Mouse (Mus musculus) intestine, postnatal 0 days (tissue): ENCODE data around the gene Nol3. TPM values are rescaled to one million over a fixed set of nuclear protein-coding genes. Genes with fewer than 3 reads are reported as not detected.

ENCODE experiments used
- ATAC-seq: fragments of 200-750 bp; cut with Nextera tagmentation; 2 replicates; pipeline ENCODE4 v1.8.0; 2017; ENCODE audit warnings: mild to moderate bottlenecking, moderate TSS enrichment, moderate library complexity
- H3K27ac ChIP-seq: fragments of 300-500 bp; sonication (generic); 2 replicates; pipeline ENCODE4 v1.5.1; 2014; ENCODE audit warnings: mild to moderate bottlenecking, low read depth, low read length, moderate library complexity
- H3K27me3 ChIP-seq: fragments of 300-500 bp; sonication (generic); replicated peaks from 2 replicates; pipeline ENCODE4 v1.6.1; 2014; ENCODE audit warnings: low read length, mixed read lengths; ENCODE audit not compliant: control insufficient read depth, insufficient read depth
- H3K36me3 ChIP-seq: fragments of 300-500 bp; sonication (generic); 2 replicates; pipeline ENCODE4 v1.6.1; 2014; ENCODE audit warnings: mild to moderate bottlenecking, moderate library complexity; ENCODE audit not compliant: control insufficient read depth, insufficient read depth
- H3K4me1 ChIP-seq: fragments of 300-500 bp; sonication (generic); replicated peaks from 2 replicates; pipeline ENCODE4 v1.6.1; 2014; ENCODE audit warnings: antibody characterized with exemption, low read length, mixed read lengths; ENCODE audit not compliant: control insufficient read depth, insufficient read depth
- H3K4me2 ChIP-seq: fragments of 300-500 bp; sonication (generic); replicated peaks from 2 replicates; pipeline ENCODE4 v1.6.1; 2014; ENCODE audit warnings: low read depth, mild to moderate bottlenecking, moderate library complexity
- H3K4me3 ChIP-seq: fragments of 300-500 bp; sonication (generic); 2 replicates; pipeline ENCODE4 v1.5.1; 2014; ENCODE audit warnings: low read depth, low read length
- H3K9ac ChIP-seq: fragments of 300-500 bp; sonication (generic); 2 replicates; pipeline ENCODE4 v1.6.1; 2014; ENCODE audit warnings: mild to moderate bottlenecking, low read depth, low read length
- H3K9me3 ChIP-seq: fragments of 300-500 bp; sonication (generic); 2 replicates; pipeline ENCODE4 v1.6.1; 2016; ENCODE audit warnings: mixed run types; ENCODE audit not compliant: control insufficient read depth
- CTCF ChIP-seq: sonication (generic); IDR thresholded peaks from 2 replicates; pipeline ENCODE4 v1.5.1; 2016; ENCODE audit warnings: low read depth, mild to moderate bottlenecking, control low read depth, antibody characterized with exemption, moderate library complexity
- WGBS: fragments of 180-500 bp; shearing (Covaris S2); extraction: QIAGEN DNeasy Blood & Tissue Kit; methylation state at CpG from one replicate; pipeline ENCODE4 v1.1.7; 2014; 5-methylcytosine and 5-hydroxymethylcytosine counted together
- polyA plus RNA-seq: library from polyadenylated mRNA; unstranded; fragments of >200 nt; fragmentation: Nextera tagmentation; extraction: Ambion mirVana; gene quantifications from 2 replicates; pipeline ENCODE4 v1.2.1, GENCODE M21; 2015

Gene Nol3
- polyA plus RNA-seq, 1 experiment from 2014 or later: 0.76 TPM

DNA sequence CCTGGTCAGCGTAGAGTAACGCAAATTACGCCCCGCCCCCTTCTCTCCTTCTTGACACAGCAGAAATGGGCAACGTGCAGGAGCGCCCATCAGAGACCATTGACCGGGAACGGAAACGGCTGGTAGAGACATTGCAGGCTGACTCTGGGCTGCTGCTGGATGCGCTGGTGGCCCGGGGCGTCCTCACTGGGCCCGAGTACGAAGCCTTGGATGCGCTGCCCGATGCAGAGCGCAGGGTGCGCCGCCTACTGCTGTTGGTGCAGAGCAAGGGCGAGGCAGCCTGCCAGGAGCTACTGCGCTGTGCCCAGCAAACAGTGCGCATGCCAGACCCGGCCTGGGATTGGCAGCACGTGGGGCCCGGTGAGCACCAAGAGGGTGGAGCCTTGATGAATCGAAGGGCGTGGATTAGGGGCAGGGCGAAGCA lies 3.0 kb downstream of the Nol3 start:
- Histone ChIP-seq H3K27me3 (peaks cover 46% of the 10 kb centered on the region), H3K4me3 (peak overlapping the region; percentile 27), H3K9ac (no peak overlapping the region), H3K9me3 (no peaks in the 10 kb centered on the region), H3K4me2 (peak overlapping the region; percentile 55), H3K36me3 (no peaks in the 10 kb centered on the region), H3K4me1 (peaks cover 9% of the 10 kb centered on the region), H3K27ac (no peak overlapping the region)
- ATAC-seq: peak; percentile 68
- WGBS: 2% methylated on average over 28 of the region's 28 CpGs
- peak; percentile 65 for TF ChIP-seq CTCF

DNA sequence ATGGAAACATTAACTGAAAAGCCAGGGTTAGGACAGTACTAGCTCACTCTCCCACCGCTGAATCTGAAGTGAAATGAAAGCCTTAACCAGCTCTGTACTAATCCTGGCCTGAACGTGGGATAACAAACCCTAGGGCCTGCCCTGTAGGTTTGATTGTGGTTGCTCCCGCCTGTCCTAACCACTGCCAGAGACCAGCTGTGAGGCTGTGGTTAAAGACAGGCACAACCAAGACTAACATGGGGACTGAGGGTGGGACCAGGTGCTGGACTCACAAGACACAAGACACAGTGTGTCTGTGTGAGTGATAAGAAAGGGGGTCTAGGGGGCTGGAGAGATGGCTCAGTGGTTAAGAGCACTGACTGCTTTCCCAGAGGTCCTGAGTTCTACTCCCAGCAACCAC lies 4.6 kb downstream of the Nol3 start:
- TF ChIP-seq CTCF: no peak
- 85% methylated on average over 3 of the region's 3 CpGs for WGBS

DNA sequence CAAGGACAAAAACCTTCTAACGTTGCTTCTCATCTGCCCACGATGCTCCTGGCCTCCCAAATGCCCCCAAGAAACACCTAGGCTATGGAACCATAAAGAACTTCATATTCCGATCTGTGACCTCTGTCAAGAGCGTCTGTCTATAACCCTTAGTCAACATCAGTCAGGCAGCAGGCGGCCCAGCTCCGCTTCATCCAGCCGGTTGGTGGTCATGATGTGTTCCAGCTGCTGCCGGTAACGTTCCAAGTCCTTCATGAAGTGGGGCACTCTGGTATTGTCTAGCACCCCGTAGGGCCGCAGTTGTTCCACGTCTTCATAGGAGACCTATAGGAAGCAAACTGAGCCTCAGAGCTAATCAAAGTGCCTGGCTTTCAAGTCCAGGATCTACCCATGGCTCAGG lies 5.9 kb downstream of the Nol3 start:
- Histone ChIP-seq H3K4me2 (no peak overlapping the region), H3K9ac (no peak overlapping the region), H3K27ac (no peak overlapping the region), H3K9me3 (no peaks in the 10 kb centered on the region), H3K27me3 (peaks cover 23% of the 10 kb centered on the region), H3K4me3 (no peak overlapping the region), H3K4me1 (no peaks in the 10 kb centered on the region; the same call in 1 of the 2 replicates), H3K36me3 (no peaks in the 10 kb centered on the region)
- 86% methylated on average over 12 of the region's 12 CpGs for WGBS
- no peak for ATAC-seq
- TF ChIP-seq CTCF: no peak

More for the DNA sequence above, 4.6 kb downstream of the Nol3 start:
- ATAC-seq: no peak
- Histone ChIP-seq H3K9me3 (no peaks in the 10 kb centered on the region), H3K4me3 (no peak overlapping the region), H3K9ac (no peak overlapping the region), H3K36me3 (no peaks in the 10 kb centered on the region), H3K4me2 (no peak overlapping the region), H3K4me1 (peaks cover 9% of the 10 kb centered on the region), H3K27ac (no peak overlapping the region), H3K27me3 (peaks cover 31% of the 10 kb centered on the region)

DNA sequence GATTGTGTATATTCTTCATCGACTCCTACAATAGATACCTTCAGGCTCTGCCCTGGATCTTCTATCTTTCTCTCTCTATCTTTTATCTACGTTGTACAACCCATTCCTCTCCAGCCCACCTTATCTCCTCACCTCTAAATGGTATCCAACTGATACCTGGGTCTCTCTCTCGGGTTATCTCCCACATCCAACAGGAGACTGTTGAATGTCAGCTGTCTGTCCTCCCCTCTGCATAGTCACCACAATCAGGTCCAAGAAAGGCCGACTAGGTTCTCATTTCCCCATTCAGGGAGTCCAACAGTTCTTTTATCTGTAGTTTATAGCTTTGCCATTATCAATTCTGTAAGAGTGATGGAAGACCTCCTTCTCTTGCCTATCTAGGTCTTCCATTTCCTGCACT lies 6.3 kb downstream of the Nol3 start:
- TF ChIP-seq CTCF: no peak
- no peaks in the 10 kb centered on the region for H3K9me3 ChIP-seq
- H3K4me1 ChIP-seq: no peaks in the 10 kb centered on the region; the same call in 1 of the 2 replicates
- H3K9ac ChIP-seq: no peak overlapping the region
- H3K36me3 ChIP-seq: no peaks in the 10 kb centered on the region
- no peak overlapping the region for H3K27ac ChIP-seq
- no peak overlapping the region for H3K4me3 ChIP-seq
- H3K27me3 ChIP-seq: peaks cover 19% of the 10 kb centered on the region
- H3K4me2 ChIP-seq: no peak overlapping the region
- 83% methylated on average over 4 of the region's 4 CpGs for WGBS
- no peak for ATAC-seq

DNA sequence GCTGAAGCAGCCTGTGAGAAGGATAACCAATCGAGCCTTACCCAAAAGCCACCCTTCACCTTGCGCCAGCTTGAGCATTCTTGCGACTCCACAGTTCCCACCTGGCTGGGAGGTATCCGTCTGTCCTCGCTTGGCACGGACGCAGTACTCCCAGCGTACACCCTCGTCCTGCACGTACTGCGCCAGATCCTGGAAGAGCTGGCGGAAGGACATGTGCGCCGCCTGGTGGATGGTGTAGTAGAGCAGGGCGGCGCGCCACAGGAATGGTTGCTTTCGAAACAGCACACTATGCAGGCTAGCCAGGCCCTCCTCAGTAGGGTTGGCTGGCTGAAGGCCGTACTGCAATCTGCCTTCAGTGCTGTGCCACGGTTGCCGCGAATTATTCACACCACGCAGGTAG lies 7.1 kb downstream of the Nol3 start:
- peak; percentile 60 for ATAC-seq
- 39% methylated on average over 23 of the region's 23 CpGs for WGBS

DNA sequence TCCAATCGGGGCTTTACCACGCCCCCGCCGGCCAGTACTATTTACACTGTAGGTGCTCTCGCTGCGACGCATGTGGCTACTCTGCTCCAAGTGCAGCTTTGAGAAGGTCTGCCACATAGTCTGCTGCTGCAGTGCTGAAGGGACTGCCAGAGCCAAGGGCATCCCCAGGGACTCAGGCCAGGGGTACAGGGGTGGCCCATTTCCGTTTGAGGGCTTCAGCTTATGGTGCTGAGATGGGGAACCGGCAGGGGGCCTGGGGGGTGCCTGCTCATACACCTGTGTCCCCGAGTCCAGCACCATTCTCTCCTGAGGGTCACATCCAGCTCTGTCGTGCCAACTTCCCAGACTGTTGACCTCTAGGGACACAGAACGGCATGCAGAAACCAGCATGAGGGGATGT lies 9.6 kb downstream of the Nol3 start:
- Histone ChIP-seq H3K27me3 (peaks cover 9% of the 10 kb centered on the region), H3K9ac (no peak overlapping the region), H3K9me3 (no peaks in the 10 kb centered on the region), H3K27ac (no peak overlapping the region), H3K4me2 (no peak overlapping the region), H3K36me3 (no peaks in the 10 kb centered on the region), H3K4me1 (peaks cover 11% of the 10 kb centered on the region; the same call in 1 of the 2 replicates), H3K4me3 (no peak overlapping the region)
- 49% methylated on average over 12 of the region's 12 CpGs for WGBS
- no peak for TF ChIP-seq CTCF
- no peak for ATAC-seq

More for the DNA sequence above, 7.1 kb downstream of the Nol3 start:
- peak; percentile 96 for TF ChIP-seq CTCF
- Histone ChIP-seq H3K4me1 (no peaks in the 10 kb centered on the region; the same call in 1 of the 2 replicates), H3K9me3 (no peaks in the 10 kb centered on the region), H3K36me3 (no peaks in the 10 kb centered on the region), H3K4me3 (no peak overlapping the region), H3K27ac (no peak overlapping the region), H3K27me3 (peaks cover 16% of the 10 kb centered on the region), H3K9ac (no peak overlapping the region), H3K4me2 (no peak overlapping the region; the same call in 1 of the 2 replicates)

DNA sequence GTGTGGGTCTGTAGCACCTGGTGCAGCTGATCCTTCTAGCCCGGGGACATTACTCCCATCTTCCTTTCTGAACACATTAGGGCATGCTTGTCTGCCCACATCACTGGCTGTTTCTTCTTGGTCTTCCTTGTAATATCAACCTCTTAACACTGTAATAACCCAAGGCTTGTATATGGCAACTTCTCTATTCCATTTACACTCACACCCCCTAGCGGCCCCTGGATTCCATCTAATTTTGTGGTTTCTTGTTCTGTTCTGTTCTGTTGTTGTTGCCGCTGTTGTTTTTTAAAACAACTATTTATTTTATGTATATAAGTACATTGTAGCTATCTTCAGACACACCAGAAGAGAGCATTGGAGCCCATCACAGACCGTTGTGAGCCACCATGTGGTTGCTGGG lies 11.0 kb downstream of the Nol3 start:
- no peak overlapping the region for H3K4me3 ChIP-seq
- H3K9me3 ChIP-seq: no peaks in the 10 kb centered on the region
- peaks cover 12% of the 10 kb centered on the region for H3K27me3 ChIP-seq
- no peaks in the 10 kb centered on the region for H3K36me3 ChIP-seq
- peaks cover 13% of the 10 kb centered on the region; the same call in 1 of the 2 replicates for H3K4me1 ChIP-seq
- WGBS: 90% methylated on average over 4 of the region's 4 CpGs
- H3K27ac ChIP-seq: no peak overlapping the region
- H3K4me2 ChIP-seq: no peak overlapping the region
- ATAC-seq: no peak
- H3K9ac ChIP-seq: no peak overlapping the region
- TF ChIP-seq CTCF: no peak
